Mouse (Mus musculus) G1E (cell line): Measurements from ENCODE around the gene Nsun2. TPM values are rescaled to one million over a fixed set of nuclear protein-coding genes. Genes with fewer than 3 reads are reported as not detected.
"Not testable (repeated sequence)": the region's sequence is repeated elsewhere in the genome, so short reads cannot be mapped to it uniquely, and the experiment has no call there.

Experiments
- ATAC-seq: 2 replicates; pipeline ENCODE4 v1.8.0; 2016; ENCODE audit warnings: mild to moderate bottlenecking; ENCODE audit not compliant: insufficient number of reproducible peaks, poor library complexity, low FRiP score, severe bottlenecking; ENCODE audit errors: extremely low read depth
- DNase-seq: peaks from one replicate; pipeline ENCODE4 v3.0.0; 2012; ENCODE audit warnings: low spot score
- H3K27me3 ChIP-seq: 2 replicates; pipeline ENCODE4 v1.6.1; 2012; ENCODE audit warnings: mild to moderate bottlenecking, low read length, inconsistent platforms; ENCODE audit not compliant: insufficient read depth
- H3K36me3 ChIP-seq: replicated peaks from 2 replicates; pipeline ENCODE3; 2012; ENCODE audit warnings: mild to moderate bottlenecking, inconsistent platforms
- H3K4me1 ChIP-seq: 2 replicates; pipeline ENCODE4 v1.6.1; 2012; ENCODE audit warnings: low read depth, low read length, inconsistent platforms, mixed read lengths; ENCODE audit not compliant: insufficient read depth
- H3K4me3 ChIP-seq: 2 replicates; pipeline ENCODE4 v1.5.1; 2012; ENCODE audit warnings: low read depth, mild to moderate bottlenecking, inconsistent platforms, low read length, moderate library complexity, mixed read lengths
- H3K9me3 ChIP-seq: replicated peaks from 2 replicates; pipeline ENCODE4 v1.6.1; 2012; ENCODE audit warnings: inconsistent platforms
- CTCF ChIP-seq: IDR thresholded peaks from 2 replicates; pipeline ENCODE4 v1.5.1; 2012; ENCODE audit warnings: low read depth, low read length, inconsistent platforms, mixed read lengths
- GATA1 ChIP-seq: IDR thresholded peaks from 2 replicates; pipeline ENCODE4 v1.6.1; 2012; ENCODE audit warnings: borderline replicate concordance, low read length, inconsistent platforms, mixed read lengths
- GATA2 ChIP-seq: IDR thresholded peaks from 2 replicates; pipeline ENCODE4 v1.6.1; 2012; ENCODE audit warnings: low read depth, low read length, inconsistent platforms, borderline replicate concordance
- POLR2AphosphoS5 ChIP-seq: IDR thresholded peaks from 2 replicates; pipeline ENCODE4 v1.6.1; 2012; ENCODE audit warnings: low read depth, low read length, inconsistent platforms; ENCODE audit not compliant: insufficient replicate concordance
- TAL1 ChIP-seq: conservative IDR thresholded peaks from 2 replicates; pipeline ENCODE4 v1.6.1; 2012; ENCODE audit warnings: low read depth, low read length, inconsistent platforms, mixed read lengths
- polyA plus RNA-seq: library from polyadenylated mRNA; stranded (reverse); fragments of >175 nt; gene quantifications from 2 replicates; pipeline ENCODE4 v1.2.3, GENCODE M21; 2012
- total RNA-seq, 2 experiments: library from RNA; stranded (forward) in 1 of 2; stranded (reverse) in 1 of 2; fragments of 200-1000 nt in 1 of 2; fragments of >200 nt in 1 of 2; fragmentation: Nextera tagmentation in 1 of 2; gene quantifications; 2 replicates each; pipeline ENCODE4 v1.2.3; 2014 to 2017

Gene Nsun2
- total and polyA plus RNA-seq, 3 experiments = 144 to 231 (median 152) TPM

GRCm38 (mm10) chr13:69630576-69630975 lies 97.0 kb downstream of the Nsun2 start:
- no peaks in the 10 kb centered on the region for H3K9me3 ChIP-seq
- H3K36me3 ChIP-seq = peaks cover 100% of the 10 kb centered on the region
- TF ChIP-seq CTCF = no peak
- no peak for TF ChIP-seq GATA1
- H3K4me1 ChIP-seq = peaks cover 57% of the 10 kb centered on the region
- no peak overlapping the region for H3K4me3 ChIP-seq
- no peaks in the 10 kb centered on the region for H3K27me3 ChIP-seq
- DNase-seq = no peak
- ATAC-seq = no peak

DNA sequence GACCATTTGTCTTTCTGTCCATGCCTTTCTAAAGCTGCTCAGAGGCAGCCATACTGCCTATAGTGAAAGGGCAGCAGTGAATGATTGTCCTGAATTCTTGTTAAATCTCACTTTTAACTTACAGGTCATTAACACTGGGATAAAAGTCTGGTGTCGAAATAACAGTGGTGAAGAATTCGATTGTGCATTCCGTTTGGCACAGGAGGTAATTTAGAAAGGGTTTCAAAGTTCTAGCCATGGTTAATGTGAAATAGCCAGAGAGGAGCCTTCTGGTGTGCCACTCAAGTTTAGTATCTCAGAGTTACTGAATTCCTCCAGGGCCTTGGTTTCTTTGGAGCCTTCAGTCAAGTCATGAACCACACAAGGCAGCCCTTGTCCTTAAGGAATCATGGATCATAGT lies 97.6 kb downstream of the Nsun2 start:
- Histone ChIP-seq H3K4me1 (peaks cover 59% of the 10 kb centered on the region), H3K27me3 (no peaks in the 10 kb centered on the region), H3K9me3 (no peaks in the 10 kb centered on the region), H3K4me3 (no peak overlapping the region), H3K36me3 (peaks cover 100% of the 10 kb centered on the region)
- DNase-seq (no peak), ATAC-seq (no peak)
- TF ChIP-seq TAL1 = no peak
- TF ChIP-seq GATA1 = no peak
- TF ChIP-seq POLR2AphosphoS5 = no peak
- TF ChIP-seq CTCF = no peak
- no peak for TF ChIP-seq GATA2

GRCm38 (mm10) chr13:69631659-69632058 lies 98.1 kb downstream of the Nsun2 start:
- Histone ChIP-seq H3K27me3 (no peaks in the 10 kb centered on the region), H3K4me1 (peaks cover 59% of the 10 kb centered on the region), H3K36me3 (peaks cover 100% of the 10 kb centered on the region), H3K4me3 (no peak overlapping the region), H3K9me3 (no peaks in the 10 kb centered on the region)
- no peak for DNase-seq
- TF ChIP-seq GATA1 = no peak
- no peak for TF ChIP-seq GATA2
- no peak for TF ChIP-seq POLR2AphosphoS5
- TF ChIP-seq TAL1 = no peak
- no peak for TF ChIP-seq CTCF
- ATAC-seq = no peak

GRCm38 (mm10) chr13:69633551-69633950 lies 100.0 kb downstream of the Nsun2 start:
- Histone ChIP-seq H3K4me3 (no peak overlapping the region), H3K9me3 (no peaks in the 10 kb centered on the region), H3K36me3 (peaks cover 100% of the 10 kb centered on the region), H3K4me1 (peaks cover 48% of the 10 kb centered on the region), H3K27me3 (no peaks in the 10 kb centered on the region)
- no peak for TF ChIP-seq GATA2
- no peak for TF ChIP-seq GATA1
- TF ChIP-seq POLR2AphosphoS5 = no peak
- no peak for TF ChIP-seq CTCF
- TF ChIP-seq TAL1 = no peak
- DNase-seq (no peak), ATAC-seq (no peak)

DNA sequence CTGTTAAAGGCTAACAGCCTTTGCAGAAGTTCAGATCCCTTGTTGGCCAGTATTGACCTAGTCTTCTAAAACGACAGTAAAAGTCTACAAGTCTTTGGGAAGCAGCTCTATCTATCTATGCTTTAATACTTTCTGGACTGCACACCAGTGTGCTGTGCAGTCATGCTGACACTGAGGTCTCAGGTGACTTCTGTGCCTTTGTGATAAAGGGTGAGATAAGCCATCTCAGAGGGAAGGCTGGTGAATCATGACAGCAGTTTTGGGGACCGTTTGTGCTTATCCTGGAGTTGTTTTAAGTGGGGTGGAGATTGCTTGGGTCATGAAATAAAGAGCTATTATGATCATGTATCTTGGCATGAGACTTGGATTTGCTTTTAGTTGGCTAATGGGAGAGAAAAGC lies 100.4 kb downstream of the Nsun2 start:
- ATAC-seq = peak; percentile 76
- peaks cover 99% of the 10 kb centered on the region for H3K36me3 ChIP-seq

GRCm38 (mm10) chr13:69635836-69636235 lies 102.3 kb downstream of the Nsun2 start:
- H3K9me3 ChIP-seq, H3K4me3 ChIP-seq, ATAC-seq, H3K27me3 ChIP-seq, DNase-seq: not testable (repeated sequence)
- H3K36me3 ChIP-seq = peaks cover 99% of the 10 kb centered on the region
- peaks cover 45% of the 10 kb centered on the region for H3K4me1 ChIP-seq

More for the DNA sequence above, 100.4 kb downstream of the Nsun2 start:
- no peak overlapping the region for H3K4me3 ChIP-seq
- H3K9me3 ChIP-seq = no peaks in the 10 kb centered on the region
- H3K4me1 ChIP-seq = peaks cover 48% of the 10 kb centered on the region
- no peaks in the 10 kb centered on the region for H3K27me3 ChIP-seq
- TF ChIP-seq POLR2AphosphoS5 (no peak), TAL1 (no peak), GATA2 (no peak), GATA1 (no peak)
- DNase-seq = peak; percentile 22

DNA sequence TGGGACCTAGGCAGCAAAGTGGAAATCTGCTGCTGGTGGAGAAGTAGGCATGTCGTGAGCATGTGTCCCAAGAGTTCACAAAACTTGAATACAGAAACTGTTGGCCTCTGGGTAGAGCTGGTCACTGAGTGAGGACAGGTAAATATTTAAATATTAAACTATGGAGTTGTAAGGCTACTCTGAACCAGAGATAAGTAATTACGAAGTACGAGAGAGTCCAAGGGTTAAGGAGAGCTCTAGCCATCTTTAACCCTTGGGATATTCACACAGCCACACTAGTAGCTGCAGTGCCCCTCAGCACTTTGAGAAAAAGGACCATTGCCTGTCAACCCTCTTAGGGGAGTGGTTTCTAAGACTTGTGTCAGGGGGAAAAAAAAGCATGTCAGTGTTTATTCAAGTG lies 102.8 kb downstream of the Nsun2 start:
- H3K4me1 ChIP-seq = peaks cover 44% of the 10 kb centered on the region
- no peak for TF ChIP-seq TAL1
- TF ChIP-seq GATA2 = no peak
- TF ChIP-seq GATA1 = no peak
- no peak for TF ChIP-seq POLR2AphosphoS5
- no peak for TF ChIP-seq CTCF
- H3K27me3 ChIP-seq = no peaks in the 10 kb centered on the region
- ATAC-seq (no peak), DNase-seq (no peak)
- H3K9me3 ChIP-seq = no peaks in the 10 kb centered on the region
- H3K36me3 ChIP-seq = peaks cover 99% of the 10 kb centered on the region
- H3K4me3 ChIP-seq = no peak overlapping the region
